Mouse (Mus musculus): ENCODE results near the gene Acvrl1. TPM values are rescaled to one million over a fixed set of nuclear protein-coding genes. Genes with fewer than 3 reads are reported as not detected.
"Not testable (repeated sequence)": the region's sequence is repeated elsewhere in the genome, so short reads cannot be mapped to it uniquely, and the experiment has no call there.

Acvrl1 gene
- total RNA-seq, 2 experiments from 2014 or later = 3.3 TPM; not detected in 1

DNA sequence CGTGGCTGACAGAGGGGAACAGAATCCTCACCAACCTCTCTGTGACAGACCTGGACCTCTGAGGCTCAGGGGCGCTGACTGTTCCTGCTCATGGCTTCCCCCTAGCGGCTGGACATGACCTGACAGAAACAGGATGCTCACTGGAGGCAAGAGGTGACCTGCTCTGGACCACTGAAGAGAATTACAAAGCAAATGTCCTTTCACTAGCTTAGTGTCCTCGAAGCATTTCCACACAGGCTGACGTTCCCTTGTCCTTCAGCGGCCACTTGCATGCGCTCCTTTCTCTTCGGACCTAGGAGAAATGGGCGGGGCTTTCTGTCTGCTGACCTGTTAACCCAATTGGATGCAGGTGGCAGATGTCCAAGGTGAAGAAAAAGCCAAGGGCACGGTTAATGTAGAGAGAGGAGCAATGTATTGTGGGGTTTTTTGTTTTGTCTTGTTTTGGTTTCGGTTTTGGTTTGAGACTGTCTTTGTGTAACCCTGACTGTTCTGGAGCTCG lies 22.8 kb upstream of the Acvrl1 start:
- peak; percentile 88 for ATAC-seq (replicated peaks; ENCODE audit: low FRiP score, low TSS enrichment, poor library complexity, severe bottlenecking)

- no peak for ATAC-seq (replicated peaks; ENCODE audit: low FRiP score, low TSS enrichment, poor library complexity, severe bottlenecking)
These were observed 22.3 kb upstream of the Acvrl1 start for GRCm38 (mm10) chr15:101106011-101106410.

DNA sequence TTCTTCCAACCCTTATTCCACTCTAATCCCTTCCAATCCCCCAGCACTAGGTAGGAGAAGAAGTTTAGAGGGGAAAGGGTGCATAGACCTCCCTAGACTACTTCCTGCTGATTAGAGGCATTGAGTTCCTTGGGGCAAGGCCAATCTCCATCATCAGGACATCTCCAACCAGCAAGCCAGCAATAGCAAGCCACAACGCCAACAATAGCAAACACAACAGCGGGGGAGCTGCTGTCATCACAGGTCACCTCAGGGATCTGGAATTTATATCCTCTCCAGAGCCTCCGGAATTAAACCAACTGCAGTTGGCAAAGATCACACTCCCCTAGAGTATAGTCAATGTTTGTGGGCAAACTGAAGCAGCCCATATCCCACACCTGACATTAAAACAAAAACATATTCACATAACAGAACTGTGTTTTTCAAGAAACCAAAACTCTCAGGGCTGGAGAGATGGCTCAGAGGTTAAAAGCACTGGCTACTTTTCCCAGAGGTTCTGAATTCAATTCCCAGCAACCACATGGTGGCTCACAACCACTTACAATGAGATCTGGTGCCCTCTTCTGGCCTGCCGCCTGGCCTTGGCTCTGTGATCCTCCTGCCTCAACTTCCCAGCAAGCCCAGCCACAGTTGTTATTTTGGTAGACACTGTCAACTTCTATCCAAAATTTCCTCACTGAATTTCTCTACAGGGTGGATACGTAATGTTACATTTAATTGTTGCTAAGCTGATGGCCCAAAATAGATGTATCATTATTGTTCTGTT lies 20.2 kb upstream of the Acvrl1 start:
- no peak for ATAC-seq (replicated peaks; ENCODE audit: low FRiP score, low TSS enrichment, poor library complexity, severe bottlenecking)

- ATAC-seq (replicated peaks; ENCODE audit: low FRiP score, low TSS enrichment, poor library complexity, severe bottlenecking) = no peak
These were observed 15.1 kb upstream of the Acvrl1 start for GRCm38 (mm10) chr15:101113176-101113575.

GRCm38 (mm10) chr15:101113778-101114177 lies 14.5 kb upstream of the Acvrl1 start:
- not testable (repeated sequence) for ATAC-seq (replicated peaks; ENCODE audit: low FRiP score, low TSS enrichment, poor library complexity, severe bottlenecking)

DNA sequence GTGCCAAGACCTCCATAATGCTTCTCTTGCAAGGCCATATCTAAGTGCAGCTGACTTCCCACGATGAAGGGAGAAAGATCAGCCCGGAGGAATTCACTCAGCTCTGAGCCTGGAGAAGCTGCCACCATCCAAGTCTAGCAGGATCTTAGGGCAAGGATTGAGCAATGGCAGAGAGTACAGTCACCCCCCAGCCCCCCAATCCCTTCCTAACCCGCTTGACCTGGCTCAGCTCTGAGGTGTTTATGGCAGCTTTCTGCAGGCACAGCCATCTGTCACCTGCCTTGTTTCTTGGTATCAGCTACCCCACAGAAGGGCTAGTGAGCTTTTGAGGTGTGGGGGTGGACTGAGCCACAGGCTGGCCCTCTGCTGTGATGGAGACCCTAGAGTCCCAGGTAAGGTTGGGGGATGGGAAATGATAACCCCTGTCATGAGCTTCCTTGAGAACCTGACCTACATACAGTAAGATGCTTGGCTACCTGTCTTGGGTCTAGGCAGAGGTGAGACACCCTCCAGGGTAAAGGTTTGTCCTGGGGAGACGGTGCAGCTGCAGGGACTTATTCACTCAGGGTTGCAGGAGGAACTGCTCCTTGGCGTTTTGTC lies 12.7 kb upstream of the Acvrl1 start, which contains the start of gene Ankrd33:
Gene Ankrd33, plus strand, starts transcription at position 245 of the 600 bp plus-strand sequence.
- no peak for ATAC-seq (replicated peaks; ENCODE audit: low FRiP score, low TSS enrichment, poor library complexity, severe bottlenecking)

- ATAC-seq (replicated peaks; ENCODE audit: low FRiP score, low TSS enrichment, poor library complexity, severe bottlenecking) = no peak
These were observed 9.8 kb upstream of the Acvrl1 start for GRCm38 (mm10) chr15:101118399-101119125.

DNA sequence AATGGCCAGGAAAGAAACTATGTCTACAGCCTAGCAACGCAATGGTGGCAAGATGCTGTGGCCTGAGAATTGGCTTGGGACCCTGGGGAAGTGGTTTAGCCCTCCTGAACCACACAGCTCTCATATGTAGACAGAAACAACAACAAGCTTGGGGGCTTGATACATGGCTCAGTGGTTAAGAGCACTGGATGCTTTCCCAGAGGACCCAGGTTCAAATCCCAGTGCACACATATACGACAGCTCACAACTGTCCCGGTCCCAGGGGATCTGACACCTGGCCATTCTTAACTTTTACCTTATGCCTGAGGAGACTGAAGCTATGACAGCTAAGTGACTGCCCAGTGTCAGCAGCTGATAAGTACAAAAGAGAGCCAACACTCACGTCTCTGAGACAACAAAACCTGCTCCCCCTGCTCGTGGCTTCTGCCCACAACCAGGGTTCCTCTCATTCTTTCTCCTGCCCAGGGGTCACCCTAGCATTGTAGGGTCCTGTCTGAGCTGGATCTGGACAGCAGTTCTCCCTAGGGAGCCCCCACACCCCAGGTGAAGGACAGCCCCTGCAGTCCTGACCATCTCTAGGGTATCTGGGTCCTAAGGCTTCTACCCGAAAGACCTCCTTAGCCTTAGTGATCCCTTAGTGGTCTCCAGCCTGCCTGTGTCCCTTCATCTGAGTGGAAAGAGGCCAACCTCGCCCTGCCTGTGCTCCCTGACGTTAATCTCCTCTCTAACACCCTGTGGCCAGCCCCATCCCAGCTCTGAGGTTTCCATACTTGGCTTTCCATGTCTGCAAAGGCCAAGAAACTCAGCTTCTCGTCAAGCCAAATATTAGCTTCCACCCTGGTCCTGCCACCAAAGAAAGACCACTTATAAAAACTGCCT lies 6.7 kb upstream of the Acvrl1 start:
- no peak for ATAC-seq (replicated peaks; ENCODE audit: low FRiP score, low TSS enrichment, poor library complexity, severe bottlenecking)

DNA sequence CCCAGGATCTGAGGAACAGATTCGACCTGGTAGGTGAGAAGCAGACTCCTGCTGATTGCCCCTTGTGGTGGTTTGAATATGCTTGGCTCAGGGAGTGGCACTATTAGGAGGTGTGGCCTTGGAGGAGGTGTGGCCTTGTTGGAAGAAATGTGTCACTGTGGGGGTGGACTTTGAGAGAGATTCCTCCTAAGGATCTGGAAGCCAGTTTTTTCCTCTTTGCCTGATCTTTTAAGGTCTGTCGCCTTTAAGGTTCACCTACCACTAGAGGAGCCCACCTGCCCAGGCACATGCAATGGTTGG lies 6.1 kb upstream of the Acvrl1 start:
- ATAC-seq (replicated peaks; ENCODE audit: low FRiP score, low TSS enrichment, poor library complexity, severe bottlenecking) = no peak

DNA sequence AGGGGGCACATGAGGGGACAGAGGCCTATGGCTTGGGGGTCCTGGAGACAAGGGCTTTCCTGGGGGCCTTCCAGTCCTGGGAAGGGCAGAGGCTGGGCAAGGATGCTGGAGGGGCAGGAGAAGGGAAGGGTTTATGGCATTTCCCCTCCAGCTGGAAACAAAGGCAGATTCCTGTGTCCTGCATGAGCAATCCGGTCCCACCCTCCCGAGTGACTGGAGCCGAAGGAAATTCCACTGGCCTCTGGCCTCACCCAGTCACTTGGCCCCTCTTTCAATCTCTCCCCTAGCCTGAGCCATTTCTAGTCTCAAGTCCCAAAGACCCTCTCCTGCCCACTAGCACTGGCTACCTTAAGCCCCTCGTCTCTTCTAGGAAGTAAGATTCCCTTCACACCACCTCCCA lies 5.1 kb upstream of the Acvrl1 start:
- ATAC-seq (replicated peaks; ENCODE audit: low FRiP score, low TSS enrichment, poor library complexity, severe bottlenecking) = no peak

DNA sequence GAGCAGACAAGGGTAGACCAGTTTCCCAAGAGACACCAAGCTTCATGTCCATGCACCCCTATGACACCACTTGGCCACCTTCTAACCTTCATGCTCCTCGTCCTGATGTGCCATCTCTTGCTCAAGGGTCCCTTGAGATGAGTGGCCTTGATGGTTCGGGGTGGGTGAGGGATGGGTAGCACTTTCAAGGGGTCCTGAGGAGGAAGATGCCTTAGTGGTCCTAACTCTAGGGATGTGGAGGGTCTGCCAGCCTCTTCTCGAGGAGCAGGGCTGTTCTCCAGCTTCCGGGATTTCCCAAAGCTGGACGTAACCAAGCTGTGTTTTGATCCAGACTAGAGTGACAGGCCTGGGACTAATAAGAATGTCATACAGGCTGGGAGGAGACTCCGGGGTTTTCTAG lies 2.8 kb upstream of the Acvrl1 start:
- ATAC-seq (replicated peaks; ENCODE audit: low FRiP score, low TSS enrichment, poor library complexity, severe bottlenecking) = no peak

- ATAC-seq (replicated peaks; ENCODE audit: low FRiP score, low TSS enrichment, poor library complexity, severe bottlenecking) = no peak
These were observed 1.3 kb upstream of the Acvrl1 start for GRCm38 (mm10) chr15:101126876-101127544.

DNA sequence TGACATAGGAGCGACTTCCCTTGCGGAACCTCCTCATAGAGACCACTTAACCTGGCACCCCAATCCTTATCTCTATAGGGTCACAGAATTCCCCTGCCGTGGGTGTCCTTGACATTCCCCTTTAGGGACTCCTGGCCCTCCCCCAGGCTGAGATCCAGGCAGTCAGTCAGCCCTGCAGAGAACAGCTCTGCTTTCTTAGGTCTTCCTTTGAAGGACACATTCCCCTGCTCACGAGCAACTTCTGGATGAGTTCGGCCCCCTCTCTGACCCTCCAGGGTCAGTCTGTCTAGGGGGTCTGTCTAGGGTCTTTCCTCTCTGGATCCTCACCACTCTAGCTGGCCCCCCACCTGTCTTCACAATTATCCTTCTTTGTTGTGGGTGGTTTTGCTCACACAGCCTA lies 1.1 kb downstream of the Acvrl1 start:
- ATAC-seq (replicated peaks; ENCODE audit: low FRiP score, low TSS enrichment, poor library complexity, severe bottlenecking) = no peak

GRCm38 (mm10) chr15:101131498-101131897 lies 3.2 kb downstream of the Acvrl1 start:
- no peak for ATAC-seq (replicated peaks; ENCODE audit: low FRiP score, low TSS enrichment, poor library complexity, severe bottlenecking)

- ATAC-seq (replicated peaks; ENCODE audit: low FRiP score, low TSS enrichment, poor library complexity, severe bottlenecking) = no peak
These were observed 3.7 kb downstream of the Acvrl1 start for GRCm38 (mm10) chr15:101132041-101132440.

- no peak for ATAC-seq (replicated peaks; ENCODE audit: low FRiP score, low TSS enrichment, poor library complexity, severe bottlenecking)
These were observed 4.4 kb downstream of the Acvrl1 start for GRCm38 (mm10) chr15:101132761-101133160.

DNA sequence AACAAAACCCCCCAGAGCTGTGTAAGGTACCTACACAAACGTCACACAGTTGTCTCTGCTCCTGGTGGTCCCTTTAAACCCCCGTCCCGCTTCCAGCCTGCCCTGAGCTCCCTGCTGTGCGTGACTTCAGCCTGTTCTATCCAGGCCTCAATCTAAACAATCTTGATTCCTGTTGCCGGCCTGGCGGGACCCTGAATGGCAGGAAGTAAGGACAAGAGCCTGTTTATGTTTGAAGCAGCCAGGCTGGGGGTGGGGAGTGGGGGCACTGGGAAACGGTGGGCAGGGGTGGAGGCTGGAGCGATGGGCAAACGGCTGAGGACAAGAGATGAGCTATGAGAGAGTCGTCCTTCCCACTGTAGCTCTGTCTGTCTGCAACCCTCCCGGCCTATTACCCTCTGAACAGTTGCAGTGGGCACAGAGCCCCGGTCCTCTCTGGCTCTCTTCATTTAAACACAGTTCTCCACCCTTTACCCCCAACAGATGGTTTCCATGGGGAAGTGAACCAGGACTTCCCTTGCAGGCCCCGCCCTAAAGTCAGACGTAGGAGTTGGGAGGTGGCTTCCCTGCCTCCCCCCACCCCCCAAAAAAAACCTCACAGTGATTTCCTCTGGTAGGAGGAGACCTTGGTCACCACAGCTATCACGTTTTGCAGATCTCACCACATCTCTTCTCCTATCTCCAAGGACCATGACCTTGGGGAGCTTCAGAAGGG lies 5.8 kb downstream of the Acvrl1 start:
- no peak for ATAC-seq (replicated peaks; ENCODE audit: low FRiP score, low TSS enrichment, poor library complexity, severe bottlenecking)

DNA sequence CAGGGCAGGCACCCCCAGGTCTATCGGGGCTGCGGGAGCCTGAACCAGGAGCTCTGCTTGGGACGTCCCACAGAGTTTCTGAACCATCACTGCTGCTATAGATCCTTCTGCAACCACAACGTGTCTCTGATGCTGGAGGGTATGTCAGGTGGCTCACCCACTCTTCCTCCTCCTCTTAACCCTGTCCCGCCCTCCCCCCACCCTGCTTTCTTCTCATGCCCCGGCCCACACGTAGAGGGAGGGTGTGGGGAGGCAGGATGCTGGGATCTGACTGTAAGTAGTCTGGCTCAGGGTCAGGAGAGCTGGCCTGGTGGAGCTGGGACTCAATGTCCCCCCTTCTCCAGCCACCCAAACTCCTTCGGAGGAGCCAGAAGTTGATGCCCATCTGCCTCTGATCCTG lies 7.1 kb downstream of the Acvrl1 start:
- ATAC-seq (replicated peaks; ENCODE audit: low FRiP score, low TSS enrichment, poor library complexity, severe bottlenecking) = no peak
